In the genomic region with DNA sequence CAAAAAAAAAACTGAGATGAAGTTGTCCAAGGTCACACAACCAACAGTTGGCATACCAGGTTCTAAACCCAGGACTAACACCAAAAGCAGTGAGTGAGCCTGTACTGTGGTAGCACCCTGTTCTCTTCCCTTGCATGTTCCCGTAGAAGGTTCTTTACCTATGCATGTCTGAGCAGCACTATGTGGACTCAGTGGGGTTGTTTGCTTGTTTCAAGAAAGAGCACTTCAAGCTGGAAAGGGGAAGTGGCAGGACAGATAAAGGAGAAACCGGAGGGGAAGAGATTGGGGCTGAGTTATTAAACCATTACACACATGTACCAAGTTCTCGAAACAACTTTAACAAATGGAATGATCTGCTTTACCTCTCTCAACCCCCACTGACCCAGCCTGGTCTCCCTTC, we compare ENCODE assay signal across 21 mouse cellular contexts. TPM values are rescaled to one million over a fixed set of nuclear protein-coding genes. Genes with fewer than 3 reads are reported as not detected.
DNase-seq lines count a peak whose midpoint lies in the region; ATAC-seq and TF ChIP-seq lines count a peak whose summit lies in the region.
"Had no signal": no experiment of that assay in that cellular context is flagged by ENCODE, and none has a peak within 500 bp of the region (broad histone marks: within the 10 kb centered on the region; RNA-seq: fewer than 3 reads in every experiment).

No protein-coding gene starts in this region.

- no peak for ATAC-seq in intestine, embryonic 14.5 days (replicated peaks; ENCODE audit: low FRiP score, low TSS enrichment, low read depth)
- no peak for ATAC-seq in intestine, embryonic 16.5 days
- no peak for ATAC-seq in midbrain, embryonic 11.5 days (ENCODE audit: low FRiP score)
- ATAC-seq in midbrain, postnatal 0 days (ENCODE audit: low FRiP score) = no peak
- ATAC-seq in common myeloid progenitor, adult 5-6 weeks (replicated peaks; ENCODE audit: low read depth, poor library complexity, severe bottlenecking) = peak; percentile 59
- ATAC-seq in frontal cortex, adult (ENCODE audit: low TSS enrichment) = no peak
- ATAC-seq: activated CD4-positive, CD25-positive, alpha-beta regulatory T cell, adult 4 months; forebrain, embryonic 14.5 days had no signal

- H3K9ac ChIP-seq in intestine, embryonic 14.5 days (ENCODE audit: low read length) = no peak overlapping the region
- H3K9ac ChIP-seq in intestine, embryonic 16.5 days (ENCODE audit: low read depth, low read length) = no peak overlapping the region
- H3K9ac ChIP-seq in midbrain, embryonic 11.5 days (ENCODE audit: low read length) = no peak overlapping the region
- no peak overlapping the region for H3K9ac ChIP-seq in midbrain, postnatal 0 days (replicated peaks; ENCODE audit: low read length, poor library complexity, severe bottlenecking)
- H3K9ac ChIP-seq: embryonic facial prominence, embryonic 15.5 days; heart, embryonic 12.5 days; hindbrain, embryonic 14.5 days had no signal

- H3K27ac ChIP-seq in intestine, embryonic 14.5 days (ENCODE audit: low read depth) = no peak overlapping the region
- no peak overlapping the region for H3K27ac ChIP-seq in intestine, embryonic 16.5 days (ENCODE audit: low read length)
- H3K27ac ChIP-seq in midbrain, embryonic 11.5 days (ENCODE audit: low read depth, low read length) = no peak overlapping the region
- no peak overlapping the region for H3K27ac ChIP-seq in midbrain, postnatal 0 days (ENCODE audit: low read depth, low read length)
- H3K27ac ChIP-seq: embryonic facial prominence, embryonic 15.5 days; forebrain, embryonic 10.5 days; hindbrain, embryonic 10.5 days; hindbrain, embryonic 14.5 days had no signal

- 92% methylated on average over 3 of the region's 3 CpGs for WGBS in intestine, embryonic 14.5 days
- 88% methylated on average over 3 of the region's 3 CpGs for WGBS in intestine, embryonic 16.5 days
- 98% methylated on average over 3 of the region's 3 CpGs for WGBS in midbrain, embryonic 11.5 days
- WGBS in midbrain, postnatal 0 days = 91% methylated on average over 3 of the region's 3 CpGs

- H3K9me3 ChIP-seq in intestine, embryonic 14.5 days (ENCODE audit: control insufficient read depth, low read length) = no peaks in the 10 kb centered on the region
- H3K9me3 ChIP-seq in intestine, embryonic 16.5 days (ENCODE audit: control insufficient read depth, low read length) = no peaks in the 10 kb centered on the region
- H3K9me3 ChIP-seq in midbrain, embryonic 11.5 days (ENCODE audit: control insufficient read depth, low read length) = no peaks in the 10 kb centered on the region
- no peaks in the 10 kb centered on the region for H3K9me3 ChIP-seq in midbrain, postnatal 0 days (ENCODE audit: low read length)
- H3K9me3 ChIP-seq: embryonic facial prominence, embryonic 15.5 days; forebrain, embryonic 10.5 days; heart, embryonic 12.5 days; hindbrain, embryonic 10.5 days had no signal

- TF ChIP-seq CTCF in midbrain, postnatal 0 days (IDR thresholded peaks at IDR 0.05) = no peak

- H3K4me3 ChIP-seq in intestine, embryonic 14.5 days (ENCODE audit: low read depth, low read length) = no peak overlapping the region
- H3K4me3 ChIP-seq in intestine, embryonic 16.5 days (ENCODE audit: low read length) = no peak overlapping the region
- no peak overlapping the region for H3K4me3 ChIP-seq in midbrain, embryonic 11.5 days (ENCODE audit: low read depth, low read length)
- no peak overlapping the region for H3K4me3 ChIP-seq in midbrain, postnatal 0 days (ENCODE audit: low read depth, low read length)
- H3K4me3 ChIP-seq: embryonic facial prominence, embryonic 15.5 days; erythroblast, embryonic 14.5 days; forebrain, embryonic 10.5 days; heart, embryonic 12.5 days; hindbrain, embryonic 10.5 days had no signal

- H3K4me1 ChIP-seq in intestine, embryonic 14.5 days (replicated peaks; ENCODE audit: control insufficient read depth, insufficient read depth, low read length) = no peaks in the 10 kb centered on the region
- no peaks in the 10 kb centered on the region for H3K4me1 ChIP-seq in intestine, embryonic 16.5 days (ENCODE audit: control insufficient read depth, insufficient read depth, low read length)
- H3K4me1 ChIP-seq in midbrain, embryonic 11.5 days (ENCODE audit: control insufficient read depth, insufficient read depth, low read length) = no peaks in the 10 kb centered on the region
- H3K4me1 ChIP-seq in midbrain, postnatal 0 days (ENCODE audit: insufficient read depth, low read length) = no peaks in the 10 kb centered on the region
- H3K4me1 ChIP-seq: embryonic facial prominence, embryonic 15.5 days; forebrain, embryonic 10.5 days; heart, embryonic 12.5 days; hindbrain, embryonic 10.5 days had no signal

- H3K36me3 ChIP-seq in intestine, embryonic 14.5 days (ENCODE audit: control insufficient read depth, insufficient read depth, low read length) = peaks cover 42% of the 10 kb centered on the region
- H3K36me3 ChIP-seq in intestine, embryonic 16.5 days (ENCODE audit: control insufficient read depth, insufficient read depth, low read length) = no peaks in the 10 kb centered on the region
- peaks cover 5% of the 10 kb centered on the region; the same call in 1 of the 2 replicates for H3K36me3 ChIP-seq in midbrain, embryonic 11.5 days (ENCODE audit: control insufficient read depth, insufficient read depth, low read length)
- peaks cover 12% of the 10 kb centered on the region; the same call in 1 of the 2 replicates for H3K36me3 ChIP-seq in midbrain, postnatal 0 days (ENCODE audit: insufficient read depth, low read length)

- H3K4me2 ChIP-seq in intestine, embryonic 14.5 days (ENCODE audit: low read length) = no peak overlapping the region
- H3K4me2 ChIP-seq in intestine, embryonic 16.5 days (ENCODE audit: low read depth, low read length) = no peak overlapping the region
- no peak overlapping the region for H3K4me2 ChIP-seq in midbrain, embryonic 11.5 days
- no peak overlapping the region for H3K4me2 ChIP-seq in midbrain, postnatal 0 days (ENCODE audit: low read depth, low read length, poor library complexity, severe bottlenecking)
- H3K4me2 ChIP-seq: embryonic facial prominence, embryonic 15.5 days; heart, embryonic 12.5 days; hindbrain, embryonic 14.5 days had no signal

- DNase-seq in intestine, embryonic 14.5 days (ENCODE audit: low spot score) = peak; percentile 45
- peak; percentile 85 for DNase-seq in midbrain, embryonic 11.5 days (ENCODE audit: low spot score, missing footprints)
- DNase-seq in midbrain, postnatal 0 days (ENCODE audit: low spot score) = no peak
- DNase-seq in gastrocnemius, postnatal 4 days (ENCODE audit: low spot score in 2 of 2) = no peak
- DNase-seq in urinary bladder, postnatal 14 days (ENCODE audit: low spot score) = no peak
- DNase-seq: cerebellum, adult 11-12 months; cerebellum, adult 9-10 months; cerebellum, postnatal 36 days; gastrocnemius, postnatal 10 days had no signal

- H3K27me3 ChIP-seq in intestine, embryonic 14.5 days (replicated peaks; ENCODE audit: control insufficient read depth, insufficient read depth, low read length) = no peaks in the 10 kb centered on the region
- H3K27me3 ChIP-seq in intestine, embryonic 16.5 days (replicated peaks; ENCODE audit: control insufficient read depth, insufficient read depth, low read length) = no peaks in the 10 kb centered on the region
- H3K27me3 ChIP-seq in midbrain, embryonic 11.5 days (ENCODE audit: control insufficient read depth, insufficient read depth, low read length) = no peaks in the 10 kb centered on the region
- no peaks in the 10 kb centered on the region for H3K27me3 ChIP-seq in midbrain, postnatal 0 days (ENCODE audit: insufficient read depth, low read length)
- H3K27me3 ChIP-seq: embryonic facial prominence, embryonic 15.5 days; heart, embryonic 12.5 days; Patski had no signal

RNA-seq across cellular contexts. Expression of gene Sf3b1, which starts 44.6 kb away (rescaled TPM):
- 293 and 313 TPM in 2 replicates for polyA plus RNA-seq in intestine, embryonic 14.5 days (2014; fragmentation: Nextera tagmentation; extraction: Ambion mirVana)
- polyA plus RNA-seq in intestine, embryonic 16.5 days (2015; fragmentation: Nextera tagmentation; extraction: Ambion mirVana) = 246 and 257 TPM in 2 replicates
- 365 and 366 TPM in 2 replicates for polyA plus RNA-seq in midbrain, embryonic 11.5 days (2014; fragmentation: Nextera tagmentation; extraction: Ambion mirVana)
- 171 and 262 TPM in 2 replicates for total RNA-seq in midbrain, postnatal 0 days (2014; rRNA removed)
- 250 and 282 TPM in 2 replicates for polyA plus RNA-seq in midbrain, postnatal 0 days (2015; fragmentation: Nextera tagmentation; extraction: Ambion mirVana)
- 307 and 355 TPM in 2 replicates for total RNA-seq in common myeloid progenitor, adult 5-6 weeks (2017)
- 100 to 1,000 TPM; 109 to 130 TPM for total RNA-seq in gastrocnemius, postnatal 4 days (2021)

RNA-seq across cellular contexts. Expression of gene Ankrd44, which starts 56.4 kb away (rescaled TPM):
- 15.3 and 16.0 TPM in 2 replicates for polyA plus RNA-seq in intestine, embryonic 14.5 days (2014; fragmentation: Nextera tagmentation; extraction: Ambion mirVana)
- polyA plus RNA-seq in intestine, embryonic 16.5 days (2015; fragmentation: Nextera tagmentation; extraction: Ambion mirVana) = 7.2 and 7.6 TPM in 2 replicates
- 10.1 and 14.0 TPM in 2 replicates for polyA plus RNA-seq in midbrain, embryonic 11.5 days (2014; fragmentation: Nextera tagmentation; extraction: Ambion mirVana)
- total RNA-seq in midbrain, postnatal 0 days (2014; rRNA removed) = 51.6 and 68.9 TPM in 2 replicates
- polyA plus RNA-seq in midbrain, postnatal 0 days (2015; fragmentation: Nextera tagmentation; extraction: Ambion mirVana) = 13.2 and 16.7 TPM in 2 replicates
- total RNA-seq in common myeloid progenitor, adult 5-6 weeks (2017) = 38.8 and 51.0 TPM in 2 replicates
- total RNA-seq in gastrocnemius, postnatal 4 days (2021) = 10 to 100 TPM; 26.3 to 29.3 TPM

Comparison
In these comparisons a context has a peak if more than half of its experiments do, and no peak if none do; other contexts are left out.
1. DNase-seq: peak in intestine, embryonic 14.5 days (single experiment) and midbrain, embryonic 11.5 days (single experiment); none in midbrain, postnatal 0 days (single experiment), gastrocnemius, postnatal 4 days (0 of 2) and urinary bladder, postnatal 14 days (single experiment).